Mouse (Mus musculus): ENCODE data around the gene Mta2. TPM values are rescaled to one million over a fixed set of nuclear protein-coding genes. Genes with fewer than 3 reads are reported as not detected.
A peak's percentile ranks its signal among the peaks of the same experiment; 100 is the strongest.

The Mta2 gene
- polyA plus RNA-seq, 1 experiment from 2014 or later: 45.3 TPM

- no peak for ATAC-seq (ENCODE audit: low FRiP score, low TSS enrichment)
- no peak overlapping the region for H3K4me2 ChIP-seq (replicated peaks; ENCODE audit: low read depth, low read length)
- no peak overlapping the region for H3K9ac ChIP-seq (ENCODE audit: low read depth, low read length)
- H3K27ac ChIP-seq (ENCODE audit: low read depth, low read length): no peak overlapping the region
- no peak overlapping the region for H3K4me3 ChIP-seq (ENCODE audit: low read length)
- peaks cover 5% of the 10 kb centered on the region for H3K4me1 ChIP-seq (ENCODE audit: control insufficient read depth, insufficient read depth, low read length)
- H3K36me3 ChIP-seq (ENCODE audit: control insufficient read depth, insufficient read depth, low read length): peaks cover 65% of the 10 kb centered on the region
- no peaks in the 10 kb centered on the region for H3K27me3 ChIP-seq (ENCODE audit: control insufficient read depth, insufficient read depth, low read length)
- no peaks in the 10 kb centered on the region for H3K9me3 ChIP-seq (ENCODE audit: control insufficient read depth, low read length)
- WGBS: 95% methylated on average over 5 of the region's 5 CpGs
These were observed 38.3 kb upstream of the Mta2 start for GRCm38 (mm10) chr19:8903412-8903811.

GRCm38 (mm10) chr19:8908531-8908930, 33.1 kb upstream of the Mta2 start:
- no peak for ATAC-seq (ENCODE audit: low FRiP score, low TSS enrichment)
- WGBS: 85% methylated on average over 6 of the region's 6 CpGs
- Histone ChIP-seq H3K4me2 (replicated peaks; ENCODE audit: low read depth, low read length) (no peak overlapping the region), H3K9me3 (ENCODE audit: control insufficient read depth, low read length) (no peaks in the 10 kb centered on the region), H3K4me3 (ENCODE audit: low read length) (no peak overlapping the region), H3K27me3 (ENCODE audit: control insufficient read depth, insufficient read depth, low read length) (no peaks in the 10 kb centered on the region), H3K36me3 (ENCODE audit: control insufficient read depth, insufficient read depth, low read length) (peaks cover 97% of the 10 kb centered on the region), H3K4me1 (ENCODE audit: control insufficient read depth, insufficient read depth, low read length) (no peaks in the 10 kb centered on the region), H3K27ac (ENCODE audit: low read depth, low read length) (no peak overlapping the region), H3K9ac (ENCODE audit: low read depth, low read length) (no peak overlapping the region)

- Histone ChIP-seq H3K4me1 (ENCODE audit: control insufficient read depth, insufficient read depth, low read length) (no peaks in the 10 kb centered on the region), H3K27me3 (ENCODE audit: control insufficient read depth, insufficient read depth, low read length) (no peaks in the 10 kb centered on the region), H3K4me3 (ENCODE audit: low read length) (no peak overlapping the region), H3K9me3 (ENCODE audit: control insufficient read depth, low read length) (no peaks in the 10 kb centered on the region), H3K9ac (ENCODE audit: low read depth, low read length) (no peak overlapping the region), H3K36me3 (ENCODE audit: control insufficient read depth, insufficient read depth, low read length) (peaks cover 100% of the 10 kb centered on the region), H3K27ac (ENCODE audit: low read depth, low read length) (no peak overlapping the region), H3K4me2 (replicated peaks; ENCODE audit: low read depth, low read length) (no peak overlapping the region)
- no peak for ATAC-seq (ENCODE audit: low FRiP score, low TSS enrichment)
- 88% methylated on average over 5 of the region's 5 CpGs for WGBS
These were observed 29.9 kb upstream of the Mta2 start for GRCm38 (mm10) chr19:8911810-8912209.

- Histone ChIP-seq H3K27ac (ENCODE audit: low read depth, low read length) (no peak overlapping the region), H3K9me3 (ENCODE audit: control insufficient read depth, low read length) (no peaks in the 10 kb centered on the region), H3K4me1 (ENCODE audit: control insufficient read depth, insufficient read depth, low read length) (no peaks in the 10 kb centered on the region), H3K4me2 (replicated peaks; ENCODE audit: low read depth, low read length) (no peak overlapping the region), H3K4me3 (ENCODE audit: low read length) (no peak overlapping the region), H3K27me3 (ENCODE audit: control insufficient read depth, insufficient read depth, low read length) (no peaks in the 10 kb centered on the region), H3K9ac (ENCODE audit: low read depth, low read length) (no peak overlapping the region), H3K36me3 (ENCODE audit: control insufficient read depth, insufficient read depth, low read length) (peaks cover 80% of the 10 kb centered on the region)
- ATAC-seq (ENCODE audit: low FRiP score, low TSS enrichment): no peak
- 97% methylated on average over 3 of the region's 3 CpGs for WGBS
These were observed 27.5 kb upstream of the Mta2 start for GRCm38 (mm10) chr19:8914212-8914611.

GRCm38 (mm10) chr19:8919000-8919399, 22.7 kb upstream of the Mta2 start:
- Histone ChIP-seq H3K4me3 (ENCODE audit: low read length) (no peak overlapping the region), H3K27ac (ENCODE audit: low read depth, low read length) (no peak overlapping the region), H3K9me3 (ENCODE audit: control insufficient read depth, low read length) (no peaks in the 10 kb centered on the region), H3K4me1 (ENCODE audit: control insufficient read depth, insufficient read depth, low read length) (peaks cover 10% of the 10 kb centered on the region; the same call in 1 of the 2 replicates), H3K9ac (ENCODE audit: low read depth, low read length) (no peak overlapping the region), H3K36me3 (ENCODE audit: control insufficient read depth, insufficient read depth, low read length) (peaks cover 36% of the 10 kb centered on the region), H3K4me2 (replicated peaks; ENCODE audit: low read depth, low read length) (no peak overlapping the region), H3K27me3 (ENCODE audit: control insufficient read depth, insufficient read depth, low read length) (no peaks in the 10 kb centered on the region)
- WGBS: 96% methylated on average over 3 of the region's 3 CpGs
- ATAC-seq (ENCODE audit: low FRiP score, low TSS enrichment): no peak

- Histone ChIP-seq H3K4me3 (ENCODE audit: low read length) (peak overlapping the region; percentile 72; the same call in 1 of the 2 replicates), H3K9ac (ENCODE audit: low read depth, low read length) (peak overlapping the region; percentile 68; the same call in 1 of the 2 replicates), H3K27ac (ENCODE audit: low read depth, low read length) (peak overlapping the region; percentile 82), H3K9me3 (ENCODE audit: control insufficient read depth, low read length) (no peaks in the 10 kb centered on the region), H3K4me2 (replicated peaks; ENCODE audit: low read depth, low read length) (peak overlapping the region; percentile 68), H3K36me3 (ENCODE audit: control insufficient read depth, insufficient read depth, low read length) (peaks cover 32% of the 10 kb centered on the region), H3K27me3 (ENCODE audit: control insufficient read depth, insufficient read depth, low read length) (no peaks in the 10 kb centered on the region), H3K4me1 (ENCODE audit: control insufficient read depth, insufficient read depth, low read length) (peaks cover 10% of the 10 kb centered on the region; the same call in 1 of the 2 replicates)
- 63% methylated on average over 6 of the region's 6 CpGs for WGBS
- ATAC-seq (ENCODE audit: low FRiP score, low TSS enrichment): no peak; the same call in 1 of the 2 replicates
These were observed 22.0 kb upstream of the Mta2 start for GRCm38 (mm10) chr19:8919684-8920072.

- Histone ChIP-seq H3K4me3 (ENCODE audit: low read length) (peak within 1 kb of the TSS; percentile 72), H3K9me3 (ENCODE audit: control insufficient read depth, low read length) (no peaks in the 10 kb centered on the region), H3K27me3 (ENCODE audit: control insufficient read depth, insufficient read depth, low read length) (no peaks in the 10 kb centered on the region), H3K27ac (ENCODE audit: low read depth, low read length) (peak within 1 kb of the TSS; percentile 82), H3K4me1 (ENCODE audit: control insufficient read depth, insufficient read depth, low read length) (peaks cover 10% of the 10 kb centered on the region; the same call in 1 of the 2 replicates), H3K36me3 (ENCODE audit: control insufficient read depth, insufficient read depth, low read length) (peaks cover 27% of the 10 kb centered on the region), H3K4me2 (replicated peaks; ENCODE audit: low read depth, low read length) (peak within 1 kb of the TSS; percentile 68), H3K9ac (ENCODE audit: low read depth, low read length) (peak within 1 kb of the TSS; percentile 68)
- WGBS: 2% methylated on average over 47 of the region's 50 CpGs
- ATAC-seq (ENCODE audit: low FRiP score, low TSS enrichment): peak; percentile 98
These were observed 21.5 kb upstream of the Mta2 start, which contains the start of gene B3gat3 for GRCm38 (mm10) chr19:8920073-8920736. TSS of gene B3gat3 (plus strand) at chr19:8920374.

- Histone ChIP-seq H3K9ac (ENCODE audit: low read depth, low read length) (peak overlapping the region; percentile 68), H3K4me3 (ENCODE audit: low read length) (peak overlapping the region; percentile 72), H3K27me3 (ENCODE audit: control insufficient read depth, insufficient read depth, low read length) (no peaks in the 10 kb centered on the region), H3K9me3 (ENCODE audit: control insufficient read depth, low read length) (no peaks in the 10 kb centered on the region), H3K4me1 (ENCODE audit: control insufficient read depth, insufficient read depth, low read length) (peaks cover 10% of the 10 kb centered on the region; the same call in 1 of the 2 replicates), H3K27ac (ENCODE audit: low read depth, low read length) (peak overlapping the region; percentile 82), H3K36me3 (ENCODE audit: control insufficient read depth, insufficient read depth, low read length) (peaks cover 25% of the 10 kb centered on the region), H3K4me2 (replicated peaks; ENCODE audit: low read depth, low read length) (peak overlapping the region; percentile 68)
- ATAC-seq (ENCODE audit: low FRiP score, low TSS enrichment): no peak
- under 1% methylated on average over 6 of the region's 6 CpGs for WGBS
These were observed 20.8 kb upstream of the Mta2 start for GRCm38 (mm10) chr19:8920836-8921291.

- 80% methylated on average over 9 of the region's 9 CpGs for WGBS
- H3K9me3 ChIP-seq (ENCODE audit: control insufficient read depth, low read length): no peaks in the 10 kb centered on the region
- no peak overlapping the region for H3K27ac ChIP-seq (ENCODE audit: low read depth, low read length)
- H3K9ac ChIP-seq (ENCODE audit: low read depth, low read length): no peak overlapping the region
- H3K27me3 ChIP-seq (ENCODE audit: control insufficient read depth, insufficient read depth, low read length): no peaks in the 10 kb centered on the region
- ATAC-seq (ENCODE audit: low FRiP score, low TSS enrichment): no peak
- peaks cover 25% of the 10 kb centered on the region; the same call in 1 of the 2 replicates for H3K36me3 ChIP-seq (ENCODE audit: control insufficient read depth, insufficient read depth, low read length)
- peaks cover 10% of the 10 kb centered on the region; the same call in 1 of the 2 replicates for H3K4me1 ChIP-seq (ENCODE audit: control insufficient read depth, insufficient read depth, low read length)
- 0 out of 2 replicates have a peak overlapping the region, but pooled peaks have one; percentile 72 for H3K4me3 ChIP-seq (ENCODE audit: low read length)
- peak overlapping the region; percentile 68 for H3K4me2 ChIP-seq (replicated peaks; ENCODE audit: low read depth, low read length)
These were observed 19.9 kb upstream of the Mta2 start for GRCm38 (mm10) chr19:8921741-8922140.

Data from kidney, embryonic 14.5 days (tissue).